Mouse (Mus musculus) testis, adult 2 months (tissue): Measurements from ENCODE around the gene Il6st. TPM values are rescaled to one million over a fixed set of nuclear protein-coding genes. Genes with fewer than 3 reads are reported as not detected.

Experiments
- H3K27ac ChIP-seq: fragments of 200-500 bp; 2 replicates; pipeline ENCODE4 v1.5.1; 2012; ENCODE audit warnings: low read depth, low read length; ENCODE audit not compliant: control insufficient read depth, insufficient read depth
- H3K27me3 ChIP-seq: fragments of 200-500 bp; 2 replicates; pipeline ENCODE4 v1.6.1; 2012; ENCODE audit warnings: mild to moderate bottlenecking, low read length, moderate library complexity; ENCODE audit not compliant: control insufficient read depth, insufficient read depth
- H3K36me3 ChIP-seq: fragments of 200-500 bp; 2 replicates; pipeline ENCODE4 v1.6.1; 2012; ENCODE audit warnings: mild to moderate bottlenecking, low read length; ENCODE audit not compliant: control insufficient read depth, insufficient read depth
- H3K4me1 ChIP-seq: fragments of 200-500 bp; 2 replicates; pipeline ENCODE4 v1.6.1; 2012; ENCODE audit warnings: low read length; ENCODE audit not compliant: control insufficient read depth, insufficient read depth
- H3K4me3 ChIP-seq: fragments of 200-500 bp; 2 replicates; pipeline ENCODE4 v1.5.1; 2012; ENCODE audit warnings: low read depth, mild to moderate bottlenecking, low read length, moderate library complexity, mixed read lengths; ENCODE audit not compliant: control insufficient read depth
- CTCF ChIP-seq: fragments of 200-500 bp; IDR thresholded peaks from 2 replicates; pipeline ENCODE4 v1.5.1; 2012; ENCODE audit warnings: low read depth, mild to moderate bottlenecking, inconsistent platforms, low read length, moderate library complexity; ENCODE audit not compliant: control insufficient read depth, insufficient read depth, insufficient replicate concordance
- POLR2A ChIP-seq: fragments of 200-500 bp; IDR thresholded peaks from 2 replicates; pipeline ENCODE4 v1.6.1; 2012; ENCODE audit warnings: low read depth, mild to moderate bottlenecking, inconsistent platforms, low read length, moderate library complexity; ENCODE audit not compliant: control insufficient read depth
- polyA plus RNA-seq: library from polyadenylated mRNA; depleted of rRNA; stranded (reverse); fragments of >200 nt; gene quantifications from 2 replicates; pipeline ENCODE4 v1.2.3, GENCODE M21; 2012

Gene Il6st
- polyA plus RNA-seq, 1 experiment: 4.0 TPM

GRCm38 (mm10) chr13:112472401-112473023, 8.6 kb downstream of the Il6st start:
- Histone ChIP-seq H3K27ac (no peak overlapping the region), H3K4me1 (no peaks in the 10 kb centered on the region), H3K36me3 (no peaks in the 10 kb centered on the region), H3K27me3 (no peaks in the 10 kb centered on the region), H3K4me3 (no peak overlapping the region)
- TF ChIP-seq POLR2A: no peak
- no peak for TF ChIP-seq CTCF

- no peak for TF ChIP-seq CTCF
- no peak for TF ChIP-seq POLR2A
- H3K36me3 ChIP-seq: no peaks in the 10 kb centered on the region
- H3K4me1 ChIP-seq: no peaks in the 10 kb centered on the region
- H3K27ac ChIP-seq: no peak overlapping the region
- no peak overlapping the region for H3K4me3 ChIP-seq
- no peaks in the 10 kb centered on the region for H3K27me3 ChIP-seq
These were observed 10.2 kb downstream of the Il6st start for GRCm38 (mm10) chr13:112473757-112474755.

- Histone ChIP-seq H3K36me3 (no peaks in the 10 kb centered on the region), H3K27me3 (no peaks in the 10 kb centered on the region), H3K27ac (no peak overlapping the region), H3K4me1 (no peaks in the 10 kb centered on the region), H3K4me3 (no peak overlapping the region)
- no peak for TF ChIP-seq POLR2A
- no peak for TF ChIP-seq CTCF
These were observed 15.2 kb downstream of the Il6st start for GRCm38 (mm10) chr13:112479032-112479431.

GRCm38 (mm10) chr13:112479926-112480325, 16.1 kb downstream of the Il6st start:
- H3K27me3 ChIP-seq: no peaks in the 10 kb centered on the region
- no peaks in the 10 kb centered on the region for H3K36me3 ChIP-seq
- TF ChIP-seq POLR2A: no peak
- TF ChIP-seq CTCF: no peak
- H3K27ac ChIP-seq: no peak overlapping the region
- no peaks in the 10 kb centered on the region for H3K4me1 ChIP-seq
- H3K4me3 ChIP-seq: no peak overlapping the region

GRCm38 (mm10) chr13:112482525-112482924, 18.7 kb downstream of the Il6st start:
- no peaks in the 10 kb centered on the region for H3K27me3 ChIP-seq
- H3K4me1 ChIP-seq: no peaks in the 10 kb centered on the region
- H3K36me3 ChIP-seq: no peaks in the 10 kb centered on the region
- TF ChIP-seq POLR2A (no peak), CTCF (no peak)
- H3K4me3 ChIP-seq: no peak overlapping the region
- H3K27ac ChIP-seq: no peak overlapping the region

- H3K4me3 ChIP-seq: no peak overlapping the region
- no peaks in the 10 kb centered on the region for H3K4me1 ChIP-seq
- no peaks in the 10 kb centered on the region for H3K27me3 ChIP-seq
- TF ChIP-seq CTCF (no peak), POLR2A (no peak)
- H3K27ac ChIP-seq: no peak overlapping the region
- H3K36me3 ChIP-seq: no peaks in the 10 kb centered on the region
These were observed 19.1 kb downstream of the Il6st start for GRCm38 (mm10) chr13:112483015-112483414.

- Histone ChIP-seq H3K27ac (no peak overlapping the region), H3K4me1 (no peaks in the 10 kb centered on the region), H3K36me3 (no peaks in the 10 kb centered on the region; the same call in 1 of the 2 replicates), H3K4me3 (no peak overlapping the region), H3K27me3 (no peaks in the 10 kb centered on the region)
- TF ChIP-seq CTCF (no peak), POLR2A (no peak)
These were observed 22.4 kb downstream of the Il6st start for GRCm38 (mm10) chr13:112486236-112486635.
